Mouse (Mus musculus): ENCODE measurements around the gene Cfap61. TPM values are rescaled to one million over a fixed set of nuclear protein-coding genes. Genes with fewer than 3 reads are reported as not detected.

Gene Cfap61
- polyA plus RNA-seq, 1 experiment: not detected

DNA sequence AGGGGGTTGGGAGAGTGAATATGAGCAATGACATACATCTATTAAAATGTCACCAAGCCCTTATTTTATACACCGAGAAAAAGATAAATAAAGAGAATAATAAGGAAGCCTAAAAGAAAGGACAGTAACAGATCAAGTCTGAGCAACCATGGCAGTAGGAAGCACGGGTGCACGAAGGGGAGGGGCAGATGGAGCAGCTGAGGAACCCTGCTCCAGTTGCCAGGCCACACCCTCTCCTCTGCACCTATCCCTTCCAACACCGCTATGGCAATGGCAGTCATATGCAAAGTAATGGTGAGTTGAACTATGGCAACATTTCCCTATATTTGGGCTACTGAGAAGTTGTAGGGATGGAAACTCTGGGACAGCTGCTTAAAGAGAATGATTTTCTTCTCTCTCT lies 132.8 kb downstream of the Cfap61 start:
- Histone ChIP-seq H3K4me1 (ENCODE audit: control insufficient read depth, insufficient read depth, insufficient read length, low read length) (no peaks in the 10 kb centered on the region), H3K27ac (replicated peaks; ENCODE audit: low read depth, low read length) (no peak overlapping the region), H3K4me3 (ENCODE audit: insufficient read depth, low read depth, low read length) (no peak overlapping the region)

DNA sequence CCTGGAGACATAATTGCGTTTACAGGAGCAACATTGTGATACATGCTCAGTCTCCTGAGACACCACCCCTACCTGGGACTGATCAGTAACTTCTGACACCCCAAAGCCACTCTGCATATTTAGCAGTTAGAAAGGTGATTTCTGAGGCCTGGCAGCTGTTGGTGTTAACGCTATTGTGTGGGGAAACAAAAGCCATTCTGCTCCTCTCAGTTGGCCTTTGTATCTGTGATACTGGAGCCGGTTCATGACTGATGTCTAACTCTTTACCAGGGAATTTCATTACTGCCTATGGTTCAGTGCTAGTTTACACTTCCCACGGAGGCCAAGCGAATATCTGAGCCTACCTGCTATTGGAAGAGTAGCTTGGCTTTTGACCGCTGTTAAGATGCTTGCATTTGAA lies 138.7 kb downstream of the Cfap61 start:
- H3K4me3 ChIP-seq (ENCODE audit: insufficient read depth, low read depth, low read length): no peak overlapping the region
- H3K27ac ChIP-seq (replicated peaks; ENCODE audit: low read depth, low read length): no peak overlapping the region
- H3K4me1 ChIP-seq (ENCODE audit: control insufficient read depth, insufficient read depth, insufficient read length, low read length): no peaks in the 10 kb centered on the region

DNA sequence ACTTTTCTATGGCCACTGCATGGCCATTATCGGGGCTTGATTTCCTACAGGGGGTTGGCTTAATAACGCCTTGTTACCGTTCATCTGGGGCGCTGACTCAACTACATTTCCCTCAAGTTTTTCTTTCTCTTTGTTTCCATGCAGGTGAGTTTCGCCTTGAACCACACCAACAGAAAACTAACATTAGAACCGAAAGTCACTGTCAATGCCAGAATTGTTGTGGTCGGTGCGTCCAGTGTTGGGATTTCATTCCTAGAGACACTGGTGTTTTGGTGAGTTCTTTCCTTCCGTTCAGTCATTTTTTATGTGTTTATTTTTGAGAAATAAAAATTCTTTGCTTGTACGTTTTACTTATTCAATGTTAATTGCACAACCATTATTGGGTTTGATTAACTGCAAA lies 142.5 kb downstream of the Cfap61 start:
- Histone ChIP-seq H3K4me1 (ENCODE audit: control insufficient read depth, insufficient read depth, insufficient read length, low read length) (no peaks in the 10 kb centered on the region), H3K4me3 (ENCODE audit: insufficient read depth, low read depth, low read length) (no peak overlapping the region), H3K27ac (replicated peaks; ENCODE audit: low read depth, low read length) (no peak overlapping the region)

DNA sequence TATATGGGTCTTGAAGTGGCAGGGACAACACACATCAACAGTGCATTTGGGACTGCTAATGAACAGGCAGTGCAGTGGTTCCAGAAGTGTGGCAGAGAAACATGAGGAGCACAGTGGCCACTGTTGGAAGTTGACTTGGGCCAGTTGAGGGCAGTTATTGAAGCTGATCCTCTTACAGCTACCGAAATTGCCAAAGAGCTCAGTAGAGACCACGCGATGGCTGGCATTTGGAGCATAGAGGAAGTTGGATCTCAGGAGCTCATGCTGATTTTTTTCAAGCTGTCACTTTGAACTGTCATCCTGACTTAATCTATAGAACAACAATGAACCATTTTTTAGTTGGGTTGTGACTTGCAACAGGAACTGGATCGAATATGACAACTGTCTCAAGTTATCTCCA lies 145.7 kb downstream of the Cfap61 start:
- Histone ChIP-seq H3K4me1 (ENCODE audit: control insufficient read depth, insufficient read depth, insufficient read length, low read length) (no peaks in the 10 kb centered on the region), H3K27ac (replicated peaks; ENCODE audit: low read depth, low read length) (no peak overlapping the region), H3K4me3 (ENCODE audit: insufficient read depth, low read depth, low read length) (no peak overlapping the region)

DNA sequence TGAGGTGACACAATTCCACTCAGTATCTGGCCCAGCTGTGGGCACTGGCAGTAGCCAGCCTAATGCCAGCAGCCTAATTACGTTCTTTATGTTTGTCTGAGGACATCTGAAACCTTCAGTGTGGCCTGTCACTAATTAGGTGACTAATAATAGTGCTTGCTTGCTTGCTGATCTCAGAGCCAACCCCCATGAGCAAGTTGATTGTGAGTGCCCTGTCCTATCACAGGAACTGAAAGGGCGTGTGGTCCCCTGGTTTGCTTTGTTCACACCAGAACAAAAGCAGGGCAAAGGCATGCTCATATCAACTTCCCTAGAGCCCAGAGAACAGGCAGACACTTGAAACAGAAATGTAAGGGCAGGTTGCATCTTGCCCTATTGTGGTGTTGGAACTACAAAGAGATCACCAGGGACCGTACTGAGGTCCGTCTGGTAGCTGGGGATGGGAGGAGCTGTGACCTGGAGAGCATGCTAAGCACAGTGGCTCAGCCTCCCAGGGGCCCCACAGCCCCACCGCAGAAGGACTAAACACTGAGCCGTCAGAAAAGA lies 148.8 kb downstream of the Cfap61 start:
- Histone ChIP-seq H3K4me3 (ENCODE audit: insufficient read depth, low read depth, low read length) (no peak overlapping the region), H3K4me1 (ENCODE audit: control insufficient read depth, insufficient read depth, insufficient read length, low read length) (no peaks in the 10 kb centered on the region), H3K27ac (replicated peaks; ENCODE audit: low read depth, low read length) (no peak overlapping the region)

DNA sequence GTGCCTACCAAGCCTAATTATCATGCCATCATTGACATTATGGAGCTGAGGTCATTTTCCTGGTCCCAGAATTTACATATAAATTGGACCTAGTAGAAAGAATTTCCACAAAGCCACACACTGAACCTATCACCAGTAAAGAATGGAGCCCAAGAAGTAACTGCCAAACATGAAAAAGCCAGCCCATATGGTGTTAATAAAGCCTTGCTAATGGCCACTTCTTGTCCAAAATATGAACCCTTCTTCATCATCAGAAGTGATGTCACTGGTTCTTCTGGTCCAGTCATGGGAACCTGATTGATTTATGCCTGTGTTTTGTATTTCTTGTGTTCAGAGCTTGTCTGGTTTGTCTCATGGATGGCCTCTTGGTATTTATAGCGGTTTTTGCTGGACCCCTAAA lies 152.8 kb downstream of the Cfap61 start:
- Histone ChIP-seq H3K4me3 (ENCODE audit: insufficient read depth, low read depth, low read length) (no peak overlapping the region), H3K4me1 (ENCODE audit: control insufficient read depth, insufficient read depth, insufficient read length, low read length) (no peaks in the 10 kb centered on the region), H3K27ac (replicated peaks; ENCODE audit: low read depth, low read length) (no peak overlapping the region)

DNA sequence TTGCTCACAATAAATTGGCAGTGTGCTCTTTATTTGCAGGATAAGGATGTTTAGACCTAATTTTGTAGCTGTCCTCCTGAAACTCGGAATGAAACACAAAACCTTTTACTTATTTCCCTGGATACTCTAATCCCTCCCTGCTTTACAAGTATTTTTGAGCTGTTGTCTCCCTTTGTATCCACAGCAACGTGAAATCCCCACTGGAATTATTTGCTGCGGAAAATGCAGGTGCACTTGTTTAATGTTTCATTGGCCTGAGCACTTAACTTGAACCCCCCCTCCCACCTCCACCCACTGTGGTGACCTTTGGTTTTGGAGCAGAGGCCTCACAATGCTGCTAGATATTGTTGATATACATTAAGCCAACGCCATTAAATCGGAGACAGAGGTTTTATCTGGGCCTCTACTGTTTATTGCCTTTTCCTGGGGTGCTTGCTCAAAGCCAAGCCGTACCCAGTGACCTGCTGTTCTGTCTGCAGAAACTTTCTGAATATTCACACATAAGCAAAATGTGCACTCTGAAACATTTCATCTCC lies 154.6 kb downstream of the Cfap61 start:
- Histone ChIP-seq H3K27ac (replicated peaks; ENCODE audit: low read depth, low read length) (no peak overlapping the region), H3K4me1 (ENCODE audit: control insufficient read depth, insufficient read depth, insufficient read length, low read length) (no peaks in the 10 kb centered on the region), H3K4me3 (ENCODE audit: insufficient read depth, low read depth, low read length) (no peak overlapping the region)

DNA sequence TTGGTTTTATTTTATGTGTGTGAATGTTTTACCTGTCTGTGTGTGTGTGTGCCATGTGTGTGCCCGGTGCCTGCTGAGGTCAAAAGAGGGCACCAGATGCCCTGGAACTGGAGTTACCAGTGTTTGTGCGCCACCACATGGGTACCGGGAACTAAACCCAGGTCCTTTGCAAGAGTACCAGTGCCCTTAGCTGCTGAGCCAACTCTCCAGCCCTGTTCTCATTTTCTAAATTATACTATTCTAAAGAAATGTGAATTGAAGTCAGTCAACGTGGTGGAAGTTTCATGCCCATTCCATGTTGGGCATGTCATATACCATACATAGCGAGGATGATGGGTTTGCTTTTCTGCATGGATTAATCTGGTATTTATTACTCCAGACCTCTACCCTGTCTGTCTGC lies 162.9 kb downstream of the Cfap61 start:
- no peaks in the 10 kb centered on the region for H3K4me1 ChIP-seq (ENCODE audit: control insufficient read depth, insufficient read depth, insufficient read length, low read length)
- no peak overlapping the region for H3K4me3 ChIP-seq (ENCODE audit: insufficient read depth, low read depth, low read length)

DNA sequence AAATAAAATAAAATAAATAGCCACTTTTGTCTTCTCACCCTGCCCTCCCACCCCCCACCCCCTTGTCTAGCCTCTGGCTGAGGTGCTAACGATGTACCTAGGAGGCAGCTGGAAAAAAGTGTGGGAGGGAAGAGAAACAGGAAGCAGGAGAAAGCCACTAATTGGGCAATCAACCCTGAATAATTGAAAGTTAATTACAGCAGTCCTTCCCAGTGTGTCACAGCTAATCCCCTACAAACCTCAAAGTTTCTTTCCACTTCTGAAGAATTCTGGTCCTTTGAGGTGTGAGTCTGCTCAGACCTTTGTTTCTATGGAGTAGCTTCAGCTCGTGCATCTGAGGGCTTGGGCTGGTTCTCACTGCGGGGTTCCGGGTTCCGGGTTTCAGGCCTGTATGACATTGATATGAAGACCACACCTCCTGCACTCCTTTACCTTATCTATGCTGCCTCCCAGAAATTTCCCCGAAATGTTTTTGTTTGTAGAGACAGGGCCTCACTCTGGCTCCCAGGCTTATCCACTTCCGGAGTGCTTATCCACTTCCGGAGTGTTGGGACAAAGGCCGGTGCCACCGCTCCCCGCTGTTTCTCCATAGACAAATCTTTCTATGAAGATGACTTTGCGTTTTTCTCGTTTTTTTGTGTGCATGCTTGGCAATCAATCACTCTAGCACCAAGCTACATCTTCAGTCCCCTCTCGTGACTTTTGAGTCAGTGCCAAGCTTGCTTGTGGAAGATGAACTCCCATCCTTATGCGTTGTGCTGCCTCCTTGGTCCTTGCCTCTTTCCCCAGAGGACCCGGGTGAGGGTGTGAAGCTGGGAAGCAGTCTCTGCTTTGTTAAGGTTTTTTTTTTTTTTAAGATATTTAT lies 164.5 kb downstream of the Cfap61 start:
- Histone ChIP-seq H3K27ac (replicated peaks; ENCODE audit: low read depth, low read length) (no peak overlapping the region), H3K4me3 (ENCODE audit: insufficient read depth, low read depth, low read length) (no peak overlapping the region)

More for the DNA sequence above, 162.9 kb downstream of the Cfap61 start:
- H3K27ac ChIP-seq (replicated peaks; ENCODE audit: low read depth, low read length): no peak overlapping the region

DNA sequence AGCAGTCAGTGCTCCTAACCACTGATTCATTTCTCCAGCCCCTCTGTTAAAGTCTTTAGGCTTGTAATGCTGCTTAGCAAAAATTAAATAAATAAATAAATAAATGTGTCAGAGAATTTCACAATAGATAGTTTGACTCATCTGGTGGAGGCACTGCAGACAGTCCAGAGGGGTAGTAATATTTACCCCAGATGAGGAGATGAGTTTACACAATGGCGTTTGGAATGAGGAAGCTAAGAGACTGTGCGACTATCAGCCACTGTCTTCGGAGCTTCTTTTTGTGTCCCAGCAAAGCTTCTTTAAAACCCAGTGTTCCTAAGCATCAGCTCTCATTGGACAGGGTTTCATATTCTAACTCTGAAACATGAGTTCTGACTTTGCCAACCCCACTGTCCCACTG lies 165.3 kb downstream of the Cfap61 start:
- no peaks in the 10 kb centered on the region for H3K4me1 ChIP-seq (ENCODE audit: control insufficient read depth, insufficient read depth, insufficient read length, low read length)
- H3K4me3 ChIP-seq (ENCODE audit: insufficient read depth, low read depth, low read length): no peak overlapping the region
- no peak overlapping the region for H3K27ac ChIP-seq (replicated peaks; ENCODE audit: low read depth, low read length)

More for the DNA sequence above, 164.5 kb downstream of the Cfap61 start:
- H3K4me1 ChIP-seq (ENCODE audit: control insufficient read depth, insufficient read depth, insufficient read length, low read length): no peaks in the 10 kb centered on the region

DNA sequence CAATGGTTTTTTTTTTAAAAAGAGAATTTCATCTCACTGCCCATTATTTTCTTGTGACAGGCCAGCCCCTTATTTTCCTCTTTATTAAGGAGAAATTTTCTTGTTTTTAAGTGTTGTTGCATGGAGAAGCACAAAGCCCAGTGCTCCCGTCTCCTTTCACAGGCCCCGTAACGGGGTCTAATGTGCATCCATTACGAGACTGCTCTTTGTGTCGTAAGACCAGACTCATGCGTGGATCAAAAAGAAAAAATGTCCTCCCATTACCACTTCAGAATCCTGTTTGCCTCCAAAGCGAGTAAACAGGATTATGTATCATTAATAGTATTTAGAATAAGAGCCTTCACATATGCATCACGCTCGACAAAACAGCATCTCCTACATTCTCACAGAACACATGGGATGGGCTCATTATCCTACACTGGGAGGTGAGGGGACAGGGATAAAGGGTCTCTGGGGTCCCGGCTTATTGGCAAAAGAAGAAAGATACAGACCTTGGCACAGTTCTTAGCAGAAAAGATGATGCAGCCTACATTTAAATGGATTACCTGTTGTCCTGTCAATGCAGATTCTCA lies 166.0 kb downstream of the Cfap61 start:
- Histone ChIP-seq H3K27ac (replicated peaks; ENCODE audit: low read depth, low read length) (no peak overlapping the region), H3K4me3 (ENCODE audit: insufficient read depth, low read depth, low read length) (no peak overlapping the region), H3K4me1 (ENCODE audit: control insufficient read depth, insufficient read depth, insufficient read length, low read length) (no peaks in the 10 kb centered on the region)

DNA sequence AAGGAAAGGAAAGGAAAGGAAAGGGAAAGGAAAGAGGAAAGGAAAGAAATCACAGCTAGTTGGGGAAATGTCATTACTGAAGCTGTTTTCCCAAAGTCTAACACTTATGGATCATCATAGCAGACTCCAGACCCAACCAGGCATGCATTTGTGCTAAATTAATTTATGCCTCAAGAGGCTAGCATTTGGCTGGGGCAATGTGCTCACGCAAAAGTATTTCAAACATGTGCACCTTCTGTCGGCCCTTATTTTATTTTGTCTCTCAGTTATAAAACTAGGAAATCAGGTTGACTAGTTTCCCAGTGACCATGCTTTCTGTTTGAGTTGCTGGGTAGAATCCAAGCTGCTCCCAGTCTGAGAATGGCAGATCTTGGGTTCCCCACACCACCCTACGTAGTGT lies 168.0 kb downstream of the Cfap61 start:
- no peak overlapping the region for H3K27ac ChIP-seq (replicated peaks; ENCODE audit: low read depth, low read length)
- no peak overlapping the region for H3K4me3 ChIP-seq (ENCODE audit: insufficient read depth, low read depth, low read length)

DNA sequence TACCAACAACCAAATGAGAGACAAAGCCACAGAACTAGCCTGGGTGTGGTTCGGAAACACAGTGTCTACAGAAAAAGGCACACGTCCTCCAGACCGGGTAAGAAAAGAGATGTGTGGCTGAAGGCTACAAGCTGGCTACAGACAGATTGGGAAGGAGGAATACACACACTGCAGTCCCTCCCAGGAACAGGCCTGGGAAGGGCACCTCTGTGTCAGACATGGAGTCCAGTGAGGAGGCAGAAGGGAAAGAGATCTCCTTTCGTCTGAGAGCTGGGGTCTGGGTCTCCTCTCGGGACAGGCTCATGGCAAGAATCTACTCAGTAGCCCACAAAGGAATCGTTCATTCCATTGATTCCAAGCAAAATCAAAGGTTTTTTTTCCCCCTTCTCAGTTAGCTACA lies 170.8 kb downstream of the Cfap61 start:
- H3K4me3 ChIP-seq (ENCODE audit: insufficient read depth, low read depth, low read length): no peak overlapping the region
- no peaks in the 10 kb centered on the region for H3K4me1 ChIP-seq (ENCODE audit: control insufficient read depth, insufficient read depth, insufficient read length, low read length)
- H3K27ac ChIP-seq (replicated peaks; ENCODE audit: low read depth, low read length): no peak overlapping the region

More for the DNA sequence above, 168.0 kb downstream of the Cfap61 start:
- no peaks in the 10 kb centered on the region for H3K4me1 ChIP-seq (ENCODE audit: control insufficient read depth, insufficient read depth, insufficient read length, low read length)

DNA sequence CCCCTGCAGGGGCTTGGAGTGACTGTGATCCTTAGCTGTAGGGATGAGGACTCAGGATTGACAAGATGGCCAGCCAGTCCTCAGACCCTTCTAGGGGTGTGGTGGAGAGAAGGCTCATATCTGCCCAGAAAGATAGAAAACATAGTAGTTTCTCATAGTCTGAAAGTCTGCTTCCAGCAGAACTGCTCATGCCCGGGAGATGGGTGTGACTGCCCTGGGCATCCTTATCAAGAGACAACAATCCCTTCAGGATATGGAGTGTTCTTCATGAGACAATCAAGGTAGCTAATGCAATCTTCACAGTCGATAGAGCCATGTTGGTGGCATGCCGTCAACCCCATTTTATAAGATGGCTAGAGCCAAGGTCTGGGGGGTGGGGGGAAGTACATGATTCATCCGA lies 173.4 kb downstream of the Cfap61 start:
- Histone ChIP-seq H3K4me3 (ENCODE audit: insufficient read depth, low read depth, low read length) (no peak overlapping the region), H3K4me1 (ENCODE audit: control insufficient read depth, insufficient read depth, insufficient read length, low read length) (no peaks in the 10 kb centered on the region), H3K27ac (replicated peaks; ENCODE audit: low read depth, low read length) (no peak overlapping the region)

DNA sequence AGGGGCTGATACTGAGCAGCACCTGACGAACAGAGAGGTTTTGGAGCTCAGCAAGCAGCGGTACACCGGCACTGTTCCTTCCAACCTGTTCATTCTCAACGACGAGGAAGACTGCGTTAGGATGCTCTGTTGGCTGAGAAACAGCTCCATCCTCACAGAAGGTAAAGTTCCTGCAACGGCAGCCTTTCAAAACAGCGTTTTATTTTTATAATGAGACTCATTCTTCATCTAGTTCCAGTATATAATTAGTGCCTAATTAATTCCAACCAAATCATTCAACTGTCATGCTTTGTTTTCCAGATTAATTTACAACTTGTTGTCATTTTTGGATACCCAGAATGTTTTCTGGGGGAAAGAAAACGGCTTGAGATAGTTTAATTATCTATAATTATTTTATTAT lies 175.3 kb downstream of the Cfap61 start:
- no peak overlapping the region for H3K27ac ChIP-seq (replicated peaks; ENCODE audit: low read depth, low read length)
- no peak overlapping the region for H3K4me3 ChIP-seq (ENCODE audit: insufficient read depth, low read depth, low read length)
- H3K4me1 ChIP-seq (ENCODE audit: control insufficient read depth, insufficient read depth, insufficient read length, low read length): no peaks in the 10 kb centered on the region

All from brown adipose tissue, adult 24 weeks (tissue).